Comparison of ENCODE assay signal across 7 mouse cellular contexts in the genomic region with DNA sequence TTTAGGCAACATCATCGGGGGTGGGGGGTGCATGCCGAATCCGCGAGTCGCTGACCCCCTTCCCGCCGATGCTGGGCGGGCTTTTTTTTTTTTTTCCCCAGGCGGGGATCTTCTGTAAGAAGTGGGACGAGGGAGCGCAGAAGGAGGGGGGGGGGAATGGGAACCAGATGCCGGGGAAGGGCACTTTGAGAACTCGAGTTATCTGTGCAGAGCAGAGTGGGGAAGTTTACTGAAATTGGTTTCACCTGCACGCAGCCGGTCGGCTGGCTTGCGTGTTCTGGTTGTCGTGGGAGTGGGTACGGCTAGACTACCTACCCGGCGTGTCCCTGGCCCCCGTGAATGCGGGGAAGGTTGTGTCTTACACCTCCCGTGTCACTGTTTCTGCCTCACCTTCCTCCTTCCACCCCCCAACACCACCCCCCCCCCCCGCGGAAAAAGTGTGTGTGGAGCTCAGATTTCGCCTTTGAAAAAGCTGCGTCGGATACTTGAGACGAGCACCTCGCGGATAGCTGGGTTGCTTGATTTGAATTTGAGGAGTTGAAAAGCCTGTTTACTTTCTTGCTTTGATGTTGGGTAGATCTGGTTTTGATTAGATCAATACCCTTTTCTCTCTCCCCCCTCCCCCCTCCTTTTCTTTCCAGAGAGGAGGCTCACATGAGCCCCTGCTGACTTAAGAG. TPM values are rescaled to one million over a fixed set of nuclear protein-coding genes. Genes with fewer than 3 reads are reported as not detected.
A peak's percentile ranks its signal among the peaks of the same experiment; 100 is the strongest.
DNase-seq lines count a peak whose midpoint lies in the region; ATAC-seq and TF ChIP-seq lines count a peak whose summit lies in the region.

No protein-coding gene starts in this region.

- no peaks in the 10 kb centered on the region for H3K9me3 ChIP-seq in lung, embryonic 16.5 days (ENCODE audit: control insufficient read depth, low read length)
- no peaks in the 10 kb centered on the region for H3K9me3 ChIP-seq in limb, embryonic 13.5 days
- H3K9me3 ChIP-seq in stomach, embryonic 14.5 days (ENCODE audit: control insufficient read depth, low read depth, low read length): no peaks in the 10 kb centered on the region

- H3K9ac ChIP-seq in lung, embryonic 16.5 days (ENCODE audit: low read length): peak overlapping the region; percentile 98
- H3K9ac ChIP-seq in limb, embryonic 13.5 days: peak overlapping the region; percentile 97
- H3K9ac ChIP-seq in stomach, embryonic 14.5 days (replicated peaks; ENCODE audit: low read depth, low read length): peak overlapping the region; percentile 82; the same call in 1 of the 2 replicates

- H3K4me3 ChIP-seq in lung, embryonic 16.5 days (ENCODE audit: low read length): peak overlapping the region; percentile 94
- H3K4me3 ChIP-seq in embryonic fibroblast, embryonic 13.5 days (ENCODE audit: insufficient read depth, low read length): peak overlapping the region; percentile 64
- peak overlapping the region; percentile 85 for H3K4me3 ChIP-seq in limb, embryonic 13.5 days
- peak overlapping the region; percentile 72 for H3K4me3 ChIP-seq in stomach, embryonic 14.5 days (ENCODE audit: low read depth, low read length)

- peak overlapping the region; percentile 100 for H3K27ac ChIP-seq in lung, embryonic 16.5 days (ENCODE audit: low read length)
- no peak overlapping the region for H3K27ac ChIP-seq in embryonic fibroblast, embryonic 13.5 days (ENCODE audit: insufficient read depth, low read length)
- peak overlapping the region; percentile 100 for H3K27ac ChIP-seq in limb, embryonic 13.5 days
- H3K27ac ChIP-seq in stomach, embryonic 14.5 days (ENCODE audit: low read length): peak overlapping the region; percentile 100; the same call in 1 of the 2 replicates

- H3K4me1 ChIP-seq in lung, embryonic 16.5 days (replicated peaks; ENCODE audit: control insufficient read depth, insufficient read depth, low read length): peaks cover 56% of the 10 kb centered on the region
- no peaks in the 10 kb centered on the region for H3K4me1 ChIP-seq in embryonic fibroblast, embryonic 13.5 days (ENCODE audit: control insufficient read depth, insufficient read depth, low read length)
- H3K4me1 ChIP-seq in limb, embryonic 13.5 days: peaks cover 69% of the 10 kb centered on the region
- peaks cover 40% of the 10 kb centered on the region for H3K4me1 ChIP-seq in stomach, embryonic 14.5 days (ENCODE audit: control insufficient read depth, insufficient read depth, low read length)

- no peaks in the 10 kb centered on the region for H3K27me3 ChIP-seq in lung, embryonic 16.5 days (ENCODE audit: control insufficient read depth, insufficient read depth, low read depth, low read length)
- H3K27me3 ChIP-seq in limb, embryonic 13.5 days: no peaks in the 10 kb centered on the region
- no peaks in the 10 kb centered on the region for H3K27me3 ChIP-seq in stomach, embryonic 14.5 days (ENCODE audit: control insufficient read depth, insufficient read depth, low read length)

- no peaks in the 10 kb centered on the region for H3K36me3 ChIP-seq in lung, embryonic 16.5 days (ENCODE audit: control insufficient read depth, insufficient read depth, low read length)
- H3K36me3 ChIP-seq in limb, embryonic 13.5 days: peaks cover 22% of the 10 kb centered on the region
- peaks cover 2% of the 10 kb centered on the region for H3K36me3 ChIP-seq in stomach, embryonic 14.5 days (ENCODE audit: control insufficient read depth, insufficient read depth, low read length)

- no peak for TF ChIP-seq POLR2A in embryonic fibroblast, embryonic 13.5 days (IDR thresholded peaks at IDR 0.05; ENCODE audit: low read depth, low read length)

- 0% methylated on average over 27 of the region's 32 CpGs for WGBS in lung, embryonic 16.5 days
- WGBS in limb, embryonic 13.5 days: under 1% methylated on average over 32 of the region's 32 CpGs
- 1% methylated on average over 31 of the region's 32 CpGs for WGBS in stomach, embryonic 14.5 days

- peak overlapping the region; percentile 91 for H3K4me2 ChIP-seq in lung, embryonic 16.5 days (ENCODE audit: low read depth, low read length)
- H3K4me2 ChIP-seq in limb, embryonic 13.5 days (replicated peaks): peak overlapping the region; percentile 88
- H3K4me2 ChIP-seq in stomach, embryonic 14.5 days (replicated peaks; ENCODE audit: low read depth, low read length): peak overlapping the region; percentile 87

- no peak for DNase-seq in lung, postnatal 10 days
- DNase-seq in right cerebral cortex, postnatal 36 days (ENCODE audit: low spot score in 2 of 2): no peak
- no peak for DNase-seq in right cerebral cortex, postnatal 10 days (ENCODE audit: low spot score in 2 of 2)

- ATAC-seq in lung, embryonic 16.5 days (ENCODE audit: low read depth): no peak
- ATAC-seq in limb, embryonic 13.5 days (ENCODE audit: low FRiP score, low read depth): no peak
- no peak for ATAC-seq in stomach, embryonic 14.5 days (ENCODE audit: insufficient number of reproducible peaks, insufficient read depth, low FRiP score, low read depth)

- TF ChIP-seq CTCF in embryonic fibroblast, embryonic 13.5 days (IDR thresholded peaks at IDR 0.05; ENCODE audit: borderline replicate concordance, insufficient read depth, low read length): no peak

RNA-seq across cellular contexts. Expression of a gene that starts 2.5 kb away (rescaled TPM):
- 7.8 and 8.5 TPM in 2 replicates for polyA plus RNA-seq in lung, embryonic 16.5 days (2015; fragmentation: Nextera tagmentation; extraction: Ambion mirVana)
- polyA plus RNA-seq in embryonic fibroblast, embryonic 13.5 days (2011; ENCODE audit: insufficient read length, low read depth, missing spikeins): 3.1 and 7.7 TPM in 2 replicates
- 18.1 and 19.7 TPM in 2 replicates for polyA plus RNA-seq in limb, embryonic 13.5 days (2015; fragmentation: Nextera tagmentation; extraction: Ambion mirVana)
- polyA plus RNA-seq in stomach, embryonic 14.5 days (2014; fragmentation: Nextera tagmentation; extraction: Ambion mirVana): 3.9 and 7.0 TPM in 2 replicates
